Mouse (Mus musculus): Measurements from ENCODE around the gene Cep295nl. TPM values are rescaled to one million over a fixed set of nuclear protein-coding genes. Genes with fewer than 3 reads are reported as not detected.
A peak's percentile ranks its signal among the peaks of the same experiment; 100 is the strongest.

Gene Cep295nl
- polyA plus RNA-seq, 1 experiment from 2014 or later: 0.12 TPM

DNA sequence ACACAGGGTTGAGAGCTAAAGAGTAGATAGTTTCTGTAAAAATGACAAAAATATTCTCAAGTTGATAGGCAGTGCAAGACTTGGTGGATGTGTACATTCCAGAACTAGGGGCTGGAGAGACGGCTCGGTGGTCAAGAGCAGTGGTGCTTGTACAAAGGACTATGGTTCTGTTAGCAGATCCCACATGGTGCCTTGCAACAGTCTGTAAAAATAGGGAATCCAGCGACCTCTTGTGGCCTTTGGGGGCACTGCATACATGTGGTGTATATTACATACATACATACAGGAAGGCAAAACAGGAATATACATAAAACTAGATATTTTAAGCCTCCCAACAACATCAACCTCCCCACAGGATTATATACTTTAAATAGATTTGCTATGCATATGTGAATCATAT lies 26.0 kb upstream of the Cep295nl start:
- H3K9me3 ChIP-seq (ENCODE audit: control insufficient read depth): no peaks in the 10 kb centered on the region
- TF ChIP-seq CTCF (IDR thresholded peaks at IDR 0.05; ENCODE audit: low read depth): peak; percentile 56
- H3K27me3 ChIP-seq (replicated peaks; ENCODE audit: control insufficient read depth, insufficient read depth, low read length): 0 out of 2 replicates have a peak, but pooled peaks cover 3% of the 10 kb centered on the region
- no peak overlapping the region for H3K4me2 ChIP-seq (replicated peaks; ENCODE audit: low read depth)
- no peak overlapping the region for H3K27ac ChIP-seq (ENCODE audit: low read depth, low read length)
- no peaks in the 10 kb centered on the region for H3K36me3 ChIP-seq (ENCODE audit: control insufficient read depth, insufficient read depth)
- H3K9ac ChIP-seq (ENCODE audit: low read depth, low read length): no peak overlapping the region
- no peaks in the 10 kb centered on the region for H3K4me1 ChIP-seq (replicated peaks; ENCODE audit: control insufficient read depth, insufficient read depth, low read length)
- 62% methylated on average over 3 of the region's 3 CpGs for WGBS
- H3K4me3 ChIP-seq (ENCODE audit: low read depth, low read length): no peak overlapping the region
- no peak for ATAC-seq

DNA sequence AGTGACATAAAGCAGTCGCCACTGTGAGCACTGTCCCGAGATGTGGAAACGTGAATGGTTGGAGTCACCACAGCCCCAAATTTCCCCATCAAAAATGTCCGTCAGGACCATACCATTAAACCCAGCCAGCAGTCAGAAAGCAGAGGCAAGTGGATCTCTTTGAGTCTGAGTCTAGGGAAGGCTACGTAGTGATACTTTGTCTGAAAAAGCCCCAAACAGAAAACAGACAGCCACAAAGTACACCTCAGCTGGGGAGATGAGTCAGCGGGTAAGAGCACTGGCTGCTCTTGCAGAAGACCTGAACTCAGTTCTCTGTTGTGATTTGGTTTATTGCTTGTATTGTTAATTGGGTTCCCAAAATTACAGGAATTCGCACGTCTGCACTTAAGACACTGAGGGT lies 24.3 kb upstream of the Cep295nl start:
- Histone ChIP-seq H3K4me2 (replicated peaks; ENCODE audit: low read depth) (no peak overlapping the region), H3K9ac (ENCODE audit: low read depth, low read length) (no peak overlapping the region), H3K9me3 (ENCODE audit: control insufficient read depth) (no peaks in the 10 kb centered on the region), H3K36me3 (ENCODE audit: control insufficient read depth, insufficient read depth) (no peaks in the 10 kb centered on the region), H3K4me1 (replicated peaks; ENCODE audit: control insufficient read depth, insufficient read depth, low read length) (no peaks in the 10 kb centered on the region), H3K4me3 (ENCODE audit: low read depth, low read length) (no peak overlapping the region), H3K27me3 (replicated peaks; ENCODE audit: control insufficient read depth, insufficient read depth, low read length) (0 out of 2 replicates have a peak, but pooled peaks cover 3% of the 10 kb centered on the region), H3K27ac (ENCODE audit: low read depth, low read length) (no peak overlapping the region)
- TF ChIP-seq CTCF (IDR thresholded peaks at IDR 0.05; ENCODE audit: low read depth): no peak
- WGBS: 72% methylated on average over 8 of the region's 8 CpGs
- ATAC-seq: no peak

DNA sequence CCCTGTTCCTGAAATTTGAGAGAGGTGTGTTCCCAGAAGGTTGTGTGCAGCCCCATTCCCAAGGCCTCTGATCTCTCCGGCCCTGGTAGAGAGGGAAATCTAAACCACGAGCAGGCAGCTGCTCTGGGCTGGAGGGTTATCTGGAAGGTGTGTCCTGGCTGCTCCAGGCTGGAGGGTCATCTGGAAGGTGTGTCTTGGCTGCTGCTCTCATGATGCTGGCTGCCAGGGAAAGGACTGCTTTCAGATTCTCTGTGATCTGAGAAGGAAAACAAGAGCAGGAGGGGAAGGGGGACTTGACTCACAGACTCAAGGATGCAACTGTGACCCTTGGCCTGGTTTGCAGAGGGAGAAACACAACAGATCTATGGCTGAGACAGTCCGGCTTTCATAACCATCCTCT lies 23.8 kb upstream of the Cep295nl start:
- Histone ChIP-seq H3K4me2 (replicated peaks; ENCODE audit: low read depth) (no peak overlapping the region), H3K4me3 (ENCODE audit: low read depth, low read length) (no peak overlapping the region), H3K4me1 (replicated peaks; ENCODE audit: control insufficient read depth, insufficient read depth, low read length) (no peaks in the 10 kb centered on the region), H3K36me3 (ENCODE audit: control insufficient read depth, insufficient read depth) (no peaks in the 10 kb centered on the region), H3K9me3 (ENCODE audit: control insufficient read depth) (no peaks in the 10 kb centered on the region), H3K27me3 (replicated peaks; ENCODE audit: control insufficient read depth, insufficient read depth, low read length) (0 out of 2 replicates have a peak, but pooled peaks cover 3% of the 10 kb centered on the region), H3K27ac (ENCODE audit: low read depth, low read length) (no peak overlapping the region), H3K9ac (ENCODE audit: low read depth, low read length) (no peak overlapping the region)
- WGBS: 39% methylated on average over 3 of the region's 3 CpGs
- no peak for TF ChIP-seq CTCF (IDR thresholded peaks at IDR 0.05; ENCODE audit: low read depth)
- ATAC-seq: no peak

DNA sequence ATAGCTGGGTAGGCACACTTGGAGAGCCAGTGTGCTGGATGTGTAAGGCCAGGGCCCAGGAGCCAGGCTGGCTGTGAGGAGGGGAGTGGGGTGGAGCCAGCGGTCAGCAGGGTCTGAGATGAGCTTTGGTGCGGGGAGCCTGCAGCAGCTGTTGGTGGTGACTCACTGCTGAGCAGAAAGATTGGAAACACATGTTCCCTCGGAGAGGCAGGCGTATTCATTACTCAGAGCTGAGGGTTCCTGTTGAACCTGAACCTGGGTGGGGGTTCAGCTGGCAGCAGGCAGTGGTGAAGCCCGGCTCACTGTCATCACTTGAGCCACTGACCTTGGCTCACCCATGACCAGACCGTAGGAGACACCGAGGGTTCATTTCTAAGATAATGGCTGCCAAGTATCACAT lies 22.9 kb upstream of the Cep295nl start:
- TF ChIP-seq CTCF (IDR thresholded peaks at IDR 0.05; ENCODE audit: low read depth): no peak
- ATAC-seq: peak; percentile 31; the same call in 1 of the 2 replicates
- H3K9me3 ChIP-seq (ENCODE audit: control insufficient read depth): no peaks in the 10 kb centered on the region
- H3K9ac ChIP-seq (ENCODE audit: low read depth, low read length): no peak overlapping the region
- H3K36me3 ChIP-seq (ENCODE audit: control insufficient read depth, insufficient read depth): no peaks in the 10 kb centered on the region
- no peak overlapping the region for H3K4me3 ChIP-seq (ENCODE audit: low read depth, low read length)
- no peak overlapping the region for H3K4me2 ChIP-seq (replicated peaks; ENCODE audit: low read depth)
- 0 out of 2 replicates have a peak, but pooled peaks cover 3% of the 10 kb centered on the region for H3K27me3 ChIP-seq (replicated peaks; ENCODE audit: control insufficient read depth, insufficient read depth, low read length)
- H3K4me1 ChIP-seq (replicated peaks; ENCODE audit: control insufficient read depth, insufficient read depth, low read length): no peaks in the 10 kb centered on the region
- WGBS: 66% methylated on average over 7 of the region's 7 CpGs
- H3K27ac ChIP-seq (ENCODE audit: low read depth, low read length): peak overlapping the region; percentile 41; the same call in 1 of the 2 replicates

DNA sequence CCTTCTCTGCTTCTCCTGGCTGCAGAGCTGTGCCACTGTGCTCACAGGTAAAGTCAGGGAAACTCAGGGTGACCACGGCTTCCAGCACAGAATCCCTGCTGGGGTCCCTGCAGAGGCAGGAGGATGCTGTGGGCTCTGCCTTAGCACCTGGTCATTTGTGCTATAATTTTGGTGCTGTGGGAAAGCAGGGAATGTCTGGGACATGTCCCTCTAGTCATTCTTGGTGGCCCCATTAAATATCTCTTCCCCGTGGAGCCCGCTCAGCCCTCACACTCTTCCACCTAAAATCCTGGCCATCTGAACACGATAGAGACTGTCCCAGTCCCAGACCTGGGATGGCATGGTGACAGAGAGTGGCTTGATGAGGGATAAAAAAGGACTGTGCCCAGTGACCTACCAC lies 21.7 kb upstream of the Cep295nl start:
- no peak for ATAC-seq
- Histone ChIP-seq H3K9me3 (ENCODE audit: control insufficient read depth) (no peaks in the 10 kb centered on the region), H3K9ac (ENCODE audit: low read depth, low read length) (no peak overlapping the region), H3K36me3 (ENCODE audit: control insufficient read depth, insufficient read depth) (no peaks in the 10 kb centered on the region), H3K4me2 (replicated peaks; ENCODE audit: low read depth) (no peak overlapping the region), H3K4me3 (ENCODE audit: low read depth, low read length) (no peak overlapping the region), H3K27ac (ENCODE audit: low read depth, low read length) (no peak overlapping the region), H3K27me3 (replicated peaks; ENCODE audit: control insufficient read depth, insufficient read depth, low read length) (0 out of 2 replicates have a peak, but pooled peaks cover 3% of the 10 kb centered on the region), H3K4me1 (replicated peaks; ENCODE audit: control insufficient read depth, insufficient read depth, low read length) (no peaks in the 10 kb centered on the region)
- 87% methylated on average over 4 of the region's 4 CpGs for WGBS
- no peak for TF ChIP-seq CTCF (IDR thresholded peaks at IDR 0.05; ENCODE audit: low read depth)

DNA sequence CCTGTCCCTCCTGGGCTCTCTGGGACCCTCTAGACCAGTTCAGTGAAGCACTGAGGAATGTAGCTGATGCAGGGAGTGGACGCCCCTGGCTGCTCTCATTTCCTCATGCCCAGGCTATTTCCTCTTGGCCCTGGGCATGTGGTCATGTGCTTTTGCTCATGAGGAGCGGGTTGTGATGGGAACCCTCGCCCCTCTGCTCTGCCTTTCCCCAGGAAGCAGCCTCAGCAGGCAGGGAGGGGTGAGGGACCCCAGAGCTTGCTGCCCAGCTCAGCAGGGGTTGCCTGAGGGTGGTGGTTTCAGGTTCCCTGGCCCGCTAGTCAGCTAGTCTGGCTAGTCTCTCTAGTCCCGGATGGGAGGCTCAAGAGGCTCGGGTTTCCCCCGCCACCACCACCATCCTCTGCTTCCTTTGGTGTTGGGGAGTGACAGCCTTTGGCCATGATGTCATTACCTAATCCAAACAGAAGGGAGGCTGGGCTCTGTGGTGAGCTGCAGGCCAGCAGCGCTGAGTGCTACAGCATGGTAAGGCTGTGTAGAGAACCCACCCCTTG lies 20.7 kb upstream of the Cep295nl start:
- H3K4me2 ChIP-seq (replicated peaks; ENCODE audit: low read depth): peak overlapping the region; percentile 6; the same call in 1 of the 2 replicates
- H3K9ac ChIP-seq (ENCODE audit: low read depth, low read length): no peak overlapping the region
- no peak overlapping the region for H3K4me3 ChIP-seq (ENCODE audit: low read depth, low read length)
- peak overlapping the region; percentile 35; the same call in 1 of the 2 replicates for H3K27ac ChIP-seq (ENCODE audit: low read depth, low read length)
- 0 out of 2 replicates have a peak, but pooled peaks cover 3% of the 10 kb centered on the region for H3K27me3 ChIP-seq (replicated peaks; ENCODE audit: control insufficient read depth, insufficient read depth, low read length)
- H3K4me1 ChIP-seq (replicated peaks; ENCODE audit: control insufficient read depth, insufficient read depth, low read length): no peaks in the 10 kb centered on the region
- peak; percentile 31; the same call in 1 of the 2 replicates for ATAC-seq
- TF ChIP-seq CTCF (IDR thresholded peaks at IDR 0.05; ENCODE audit: low read depth): no peak
- WGBS: 5% methylated on average over 8 of the region's 8 CpGs
- no peaks in the 10 kb centered on the region for H3K9me3 ChIP-seq (ENCODE audit: control insufficient read depth)
- no peaks in the 10 kb centered on the region for H3K36me3 ChIP-seq (ENCODE audit: control insufficient read depth, insufficient read depth)
